Mouse (Mus musculus): ENCODE data around the gene Pef1. TPM values are rescaled to one million over a fixed set of nuclear protein-coding genes. Genes with fewer than 3 reads are reported as not detected.

Pef1 gene
- total RNA-seq, 1 experiment = 36.2 TPM

DNA sequence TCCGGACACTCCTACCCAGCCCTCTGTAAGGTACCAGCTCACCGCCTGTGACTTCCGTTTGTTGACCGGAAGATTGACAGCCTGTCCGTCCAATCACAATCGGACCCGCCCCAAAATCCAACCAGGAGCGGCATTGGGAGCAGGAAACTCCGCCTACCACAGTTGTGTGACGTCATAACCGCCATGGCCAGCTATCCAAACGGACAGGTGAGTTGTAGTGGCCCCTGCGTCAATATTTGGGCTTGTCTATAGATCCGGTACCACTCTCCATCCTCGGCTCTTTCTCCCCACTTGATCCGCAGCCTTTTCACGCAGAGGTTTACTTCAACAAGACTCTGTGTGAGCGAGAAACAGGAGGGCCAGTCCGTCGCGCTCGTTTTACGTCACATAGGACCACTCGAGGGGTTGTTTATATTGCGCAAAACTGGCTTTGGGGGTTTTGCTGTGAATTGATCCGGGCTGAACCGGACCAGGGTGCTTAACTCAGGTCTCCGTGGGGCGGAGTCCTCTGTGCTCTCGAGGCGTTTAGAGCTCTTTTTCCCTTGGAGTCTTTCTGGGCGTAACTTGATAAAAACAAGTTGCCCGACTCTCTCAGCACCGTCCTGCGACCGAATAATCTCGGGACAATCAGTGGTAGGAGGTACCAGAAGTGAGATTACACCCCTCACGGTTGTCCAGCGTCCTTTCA, 5.2 kb downstream of the Pef1 start:
- no peaks in the 10 kb centered on the region for H3K9me3 ChIP-seq (ENCODE audit: control insufficient read depth, insufficient read depth, low read depth, low read length)
- peak overlapping the region; percentile 87 for H3K27ac ChIP-seq (ENCODE audit: insufficient read depth, low read depth, low read length, poor library complexity, severe bottlenecking)
- peak overlapping the region; percentile 75 for H3K9ac ChIP-seq (ENCODE audit: insufficient read depth, low read depth, low read length, poor library complexity, severe bottlenecking)
- peak overlapping the region; percentile 77 to 86 for H3K4me3 ChIP-seq (ENCODE audit: insufficient read depth in 1 of 2, low read depth in 1 of 2, low read length in 2 of 2, poor library complexity in 1 of 2, severe bottlenecking in 1 of 2)
- in situ Hi-C loops (cut with MboI; ENCODE audit: low sequenced_read_pairs in 2 of 2, unreplicated experiment in 2 of 2) = no loop called here
- no peaks in the 10 kb centered on the region for H3K36me3 ChIP-seq (ENCODE audit: control insufficient read depth, insufficient read depth, low read length, poor library complexity, severe bottlenecking)
- peak; percentile 100 for DNase-seq (ENCODE audit: low read depth, low spot score)
- TF ChIP-seq HCFC1 (IDR thresholded peaks at IDR 0.05; ENCODE audit: borderline replicate concordance, insufficient read depth, low read length) (peak; percentile 50; the same call in 1 of the 2 replicates), CHD2 (IDR thresholded peaks at IDR 0.05; ENCODE audit: low read depth, low read length) (no peak)
- peaks cover 0 to 5% of the 10 kb centered on the region in 2 experiments; a peak in 2 of 4 replicates for H3K4me1 ChIP-seq (ENCODE audit: control insufficient read depth in 2 of 2, insufficient read depth in 2 of 2, low read length in 2 of 2, poor library complexity in 1 of 2)

DNA sequence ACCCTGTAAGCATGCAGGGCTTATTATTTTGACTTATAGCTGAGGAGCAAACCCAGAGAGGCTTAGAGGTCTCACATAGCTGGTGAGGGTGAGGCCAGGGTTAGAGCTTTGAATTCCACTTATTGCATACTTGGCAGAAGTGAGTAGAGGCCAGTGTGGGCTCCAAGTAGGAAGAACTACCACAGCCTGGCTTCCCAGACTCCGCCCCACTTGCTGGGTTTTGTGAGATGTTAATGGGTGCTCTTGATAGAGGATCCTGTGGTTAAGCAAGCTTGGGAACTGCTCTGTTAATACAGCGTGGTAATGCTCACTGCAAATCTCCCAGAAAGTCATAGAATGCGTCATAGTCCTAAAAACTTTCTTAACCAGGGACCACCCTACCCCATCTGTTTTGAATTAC, 6.6 kb downstream of the Pef1 start:
- H3K4me3 ChIP-seq (ENCODE audit: insufficient read depth in 1 of 2, low read depth in 1 of 2, low read length in 2 of 2, poor library complexity in 1 of 2, severe bottlenecking in 1 of 2) = no peak overlapping the region
- no peak for DNase-seq (ENCODE audit: low read depth, low spot score)
- peaks cover 0 to 3% of the 10 kb centered on the region in 2 experiments; a peak in 1 of 4 replicates for H3K4me1 ChIP-seq (ENCODE audit: control insufficient read depth in 2 of 2, insufficient read depth in 2 of 2, low read length in 2 of 2, poor library complexity in 1 of 2)
- H3K9me3 ChIP-seq (ENCODE audit: control insufficient read depth, insufficient read depth, low read depth, low read length) = no peaks in the 10 kb centered on the region
- no peak overlapping the region for H3K27ac ChIP-seq (ENCODE audit: insufficient read depth, low read depth, low read length, poor library complexity, severe bottlenecking)
- H3K9ac ChIP-seq (ENCODE audit: insufficient read depth, low read depth, low read length, poor library complexity, severe bottlenecking) = no peak overlapping the region
- H3K36me3 ChIP-seq (ENCODE audit: control insufficient read depth, insufficient read depth, low read length, poor library complexity, severe bottlenecking) = no peaks in the 10 kb centered on the region
- in situ Hi-C loops (cut with MboI; ENCODE audit: low sequenced_read_pairs in 2 of 2, unreplicated experiment in 2 of 2) = no loop called here
- TF ChIP-seq CHD2 (IDR thresholded peaks at IDR 0.05; ENCODE audit: low read depth, low read length) (no peak), HCFC1 (IDR thresholded peaks at IDR 0.05; ENCODE audit: borderline replicate concordance, insufficient read depth, low read length) (no peak), ZC3H11A (IDR thresholded peaks at IDR 0.05; ENCODE audit: borderline replicate concordance, low read depth, low read length) (no peak), MAFK (IDR thresholded peaks at IDR 0.05; ENCODE audit: insufficient read depth, low read depth, low read length) (no peak), ZNF384 (IDR thresholded peaks at IDR 0.05; ENCODE audit: low read depth, low read length) (no peak)

DNA sequence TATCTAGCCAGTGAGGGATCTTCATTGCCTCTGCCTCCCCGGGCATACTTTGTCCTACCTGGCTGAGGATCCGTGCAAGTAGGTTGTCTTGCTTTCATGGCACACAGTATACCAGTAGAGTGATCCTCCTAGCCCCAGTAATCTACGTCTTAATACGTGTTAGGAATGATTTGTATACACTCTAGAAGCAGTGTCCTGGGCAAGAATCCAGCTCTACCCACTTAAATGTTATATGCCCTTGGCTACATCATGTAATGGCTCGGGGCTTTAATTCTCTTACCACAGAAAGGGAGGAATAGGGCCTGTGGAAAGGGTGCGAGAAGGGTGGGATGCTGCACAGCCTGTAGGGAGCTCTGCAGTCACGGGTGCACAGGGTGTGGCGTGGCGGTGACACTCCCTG, 7.3 kb downstream of the Pef1 start:
- Histone ChIP-seq H3K9me3 (ENCODE audit: control insufficient read depth, insufficient read depth, low read depth, low read length) (no peaks in the 10 kb centered on the region), H3K27ac (ENCODE audit: insufficient read depth, low read depth, low read length, poor library complexity, severe bottlenecking) (no peak overlapping the region), H3K4me1 (ENCODE audit: control insufficient read depth in 2 of 2, insufficient read depth in 2 of 2, low read length in 2 of 2, poor library complexity in 1 of 2) (peaks cover 0 to 3% of the 10 kb centered on the region in 2 experiments; a peak in 1 of 4 replicates), H3K36me3 (ENCODE audit: control insufficient read depth, insufficient read depth, low read length, poor library complexity, severe bottlenecking) (no peaks in the 10 kb centered on the region), H3K4me3 (ENCODE audit: insufficient read depth in 1 of 2, low read depth in 1 of 2, low read length in 2 of 2, poor library complexity in 1 of 2, severe bottlenecking in 1 of 2) (no peak overlapping the region), H3K9ac (ENCODE audit: insufficient read depth, low read depth, low read length, poor library complexity, severe bottlenecking) (no peak overlapping the region)
- no peak for DNase-seq (ENCODE audit: low read depth, low spot score)
- TF ChIP-seq CHD2 (IDR thresholded peaks at IDR 0.05; ENCODE audit: low read depth, low read length) (no peak), MAFK (IDR thresholded peaks at IDR 0.05; ENCODE audit: insufficient read depth, low read depth, low read length) (no peak), ZC3H11A (IDR thresholded peaks at IDR 0.05; ENCODE audit: borderline replicate concordance, low read depth, low read length) (no peak), ZNF384 (IDR thresholded peaks at IDR 0.05; ENCODE audit: low read depth, low read length) (no peak), HCFC1 (IDR thresholded peaks at IDR 0.05; ENCODE audit: borderline replicate concordance, insufficient read depth, low read length) (no peak)
- in situ Hi-C loops (cut with MboI; ENCODE audit: low sequenced_read_pairs in 2 of 2, unreplicated experiment in 2 of 2) = no loop called here

GRCm38 (mm10) chr4:130110091-130110490, 7.7 kb downstream of the Pef1 start:
- peaks cover 0 to 3% of the 10 kb centered on the region in 2 experiments; a peak in 1 of 4 replicates for H3K4me1 ChIP-seq (ENCODE audit: control insufficient read depth in 2 of 2, insufficient read depth in 2 of 2, low read length in 2 of 2, poor library complexity in 1 of 2)
- no peaks in the 10 kb centered on the region for H3K9me3 ChIP-seq (ENCODE audit: control insufficient read depth, insufficient read depth, low read depth, low read length)
- no peaks in the 10 kb centered on the region for H3K36me3 ChIP-seq (ENCODE audit: control insufficient read depth, insufficient read depth, low read length, poor library complexity, severe bottlenecking)
- H3K27ac ChIP-seq (ENCODE audit: insufficient read depth, low read depth, low read length, poor library complexity, severe bottlenecking) = no peak overlapping the region
- in situ Hi-C loops (cut with MboI; ENCODE audit: low sequenced_read_pairs in 2 of 2, unreplicated experiment in 2 of 2) = no loop called here
- no peak overlapping the region for H3K4me3 ChIP-seq (ENCODE audit: insufficient read depth in 1 of 2, low read depth in 1 of 2, low read length in 2 of 2, poor library complexity in 1 of 2, severe bottlenecking in 1 of 2)
- no peak overlapping the region for H3K9ac ChIP-seq (ENCODE audit: insufficient read depth, low read depth, low read length, poor library complexity, severe bottlenecking)
- TF ChIP-seq HCFC1 (IDR thresholded peaks at IDR 0.05; ENCODE audit: borderline replicate concordance, insufficient read depth, low read length) (no peak), MAFK (IDR thresholded peaks at IDR 0.05; ENCODE audit: insufficient read depth, low read depth, low read length) (no peak), ZNF384 (IDR thresholded peaks at IDR 0.05; ENCODE audit: low read depth, low read length) (no peak), CHD2 (IDR thresholded peaks at IDR 0.05; ENCODE audit: low read depth, low read length) (no peak), ZC3H11A (IDR thresholded peaks at IDR 0.05; ENCODE audit: borderline replicate concordance, low read depth, low read length) (no peak)
- DNase-seq (ENCODE audit: low read depth, low spot score) = no peak
